Mouse (Mus musculus) G1E (cell line): Measurements from ENCODE around the gene Gusb. TPM values are rescaled to one million over a fixed set of nuclear protein-coding genes. Genes with fewer than 3 reads are reported as not detected.
A peak's percentile ranks its signal among the peaks of the same experiment; 100 is the strongest.

Experiments
- ATAC-seq: 2 replicates; pipeline ENCODE4 v1.8.0; 2016; ENCODE audit warnings: mild to moderate bottlenecking; ENCODE audit not compliant: insufficient number of reproducible peaks, poor library complexity, low FRiP score, severe bottlenecking; ENCODE audit errors: extremely low read depth
- DNase-seq: peaks from one replicate; pipeline ENCODE4 v3.0.0; 2012; ENCODE audit warnings: low spot score
- H3K27me3 ChIP-seq: 2 replicates; pipeline ENCODE4 v1.6.1; 2012; ENCODE audit warnings: mild to moderate bottlenecking, low read length, inconsistent platforms; ENCODE audit not compliant: insufficient read depth
- H3K36me3 ChIP-seq: replicated peaks from 2 replicates; pipeline ENCODE3; 2012; ENCODE audit warnings: mild to moderate bottlenecking, inconsistent platforms
- H3K4me1 ChIP-seq: 2 replicates; pipeline ENCODE4 v1.6.1; 2012; ENCODE audit warnings: low read depth, low read length, inconsistent platforms, mixed read lengths; ENCODE audit not compliant: insufficient read depth
- H3K4me3 ChIP-seq: 2 replicates; pipeline ENCODE4 v1.5.1; 2012; ENCODE audit warnings: low read depth, mild to moderate bottlenecking, inconsistent platforms, low read length, moderate library complexity, mixed read lengths
- H3K9me3 ChIP-seq: replicated peaks from 2 replicates; pipeline ENCODE4 v1.6.1; 2012; ENCODE audit warnings: inconsistent platforms
- CTCF ChIP-seq: IDR thresholded peaks from 2 replicates; pipeline ENCODE4 v1.5.1; 2012; ENCODE audit warnings: low read depth, low read length, inconsistent platforms, mixed read lengths
- GATA1 ChIP-seq: IDR thresholded peaks from 2 replicates; pipeline ENCODE4 v1.6.1; 2012; ENCODE audit warnings: borderline replicate concordance, low read length, inconsistent platforms, mixed read lengths
- GATA2 ChIP-seq: IDR thresholded peaks from 2 replicates; pipeline ENCODE4 v1.6.1; 2012; ENCODE audit warnings: low read depth, low read length, inconsistent platforms, borderline replicate concordance
- POLR2AphosphoS5 ChIP-seq: IDR thresholded peaks from 2 replicates; pipeline ENCODE4 v1.6.1; 2012; ENCODE audit warnings: low read depth, low read length, inconsistent platforms; ENCODE audit not compliant: insufficient replicate concordance
- TAL1 ChIP-seq: conservative IDR thresholded peaks from 2 replicates; pipeline ENCODE4 v1.6.1; 2012; ENCODE audit warnings: low read depth, low read length, inconsistent platforms, mixed read lengths
- polyA plus RNA-seq: library from polyadenylated mRNA; stranded (reverse); fragments of >175 nt; gene quantifications from 2 replicates; pipeline ENCODE4 v1.2.3, GENCODE M21; 2012
- total RNA-seq, 2 experiments: library from RNA; stranded (forward) in 1 of 2; stranded (reverse) in 1 of 2; fragments of 200-1000 nt in 1 of 2; fragments of >200 nt in 1 of 2; fragmentation: Nextera tagmentation in 1 of 2; gene quantifications; 2 replicates each; pipeline ENCODE4 v1.2.3; 2014 to 2017

Gusb gene
- total RNA-seq (2014; fragmentation: Nextera tagmentation), result 53.6 and 54.1 TPM in 2 replicates
- total RNA-seq (2017), result 68.0 and 74.6 TPM in 2 replicates
- polyA plus RNA-seq, result 19.5 and 21.9 TPM in 2 replicates

- Histone ChIP-seq H3K9me3 (peaks cover 5% of the 10 kb centered on the region), H3K27me3 (no peaks in the 10 kb centered on the region), H3K36me3 (peaks cover 41% of the 10 kb centered on the region), H3K4me1 (peaks cover 54% of the 10 kb centered on the region), H3K4me3 (peak within 1 kb of the TSS; percentile 81)
- DNase-seq (peak; percentile 71), ATAC-seq (peak; percentile 82)
- no peak for TF ChIP-seq TAL1
- TF ChIP-seq CTCF, result no peak
- TF ChIP-seq GATA2, result no peak
- no peak for TF ChIP-seq GATA1
- no peak for TF ChIP-seq POLR2AphosphoS5
Measured at GRCm38 (mm10) chr5:130002301-130003146, at the start of gene Gusb. Gene Gusb, minus strand, starts transcription at chr5:130003049.

DNA sequence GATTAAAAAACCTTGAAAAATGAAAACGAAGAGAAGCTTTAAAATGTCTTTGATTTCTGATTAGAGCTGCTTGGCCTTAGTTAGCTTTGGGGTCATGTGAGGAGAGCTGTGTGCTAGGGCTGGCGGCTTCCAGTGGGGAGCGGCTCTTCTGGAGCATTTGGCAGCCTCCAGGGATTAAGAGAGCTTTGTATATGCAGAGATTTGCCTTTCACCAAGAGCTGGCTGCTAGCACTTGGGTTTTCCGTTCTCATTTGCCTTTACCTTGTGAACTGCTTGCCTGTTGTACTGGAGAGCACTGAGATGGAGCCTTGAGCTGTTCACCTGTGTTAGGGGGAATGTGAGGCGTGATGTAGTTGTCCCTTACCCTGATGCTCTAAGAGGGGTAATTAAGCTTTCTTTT, 49.7 kb upstream of the Gusb start:
- no peak for ATAC-seq
- H3K4me3 ChIP-seq, result no peak overlapping the region
- peaks cover 78% of the 10 kb centered on the region for H3K36me3 ChIP-seq
- no peak for DNase-seq
- TF ChIP-seq TAL1, result no peak
- no peak for TF ChIP-seq GATA1
- TF ChIP-seq POLR2AphosphoS5, result no peak
- no peak for TF ChIP-seq CTCF
- no peak for TF ChIP-seq GATA2
- no peaks in the 10 kb centered on the region for H3K27me3 ChIP-seq
- H3K4me1 ChIP-seq, result peaks cover 7% of the 10 kb centered on the region
- H3K9me3 ChIP-seq, result no peaks in the 10 kb centered on the region

DNA sequence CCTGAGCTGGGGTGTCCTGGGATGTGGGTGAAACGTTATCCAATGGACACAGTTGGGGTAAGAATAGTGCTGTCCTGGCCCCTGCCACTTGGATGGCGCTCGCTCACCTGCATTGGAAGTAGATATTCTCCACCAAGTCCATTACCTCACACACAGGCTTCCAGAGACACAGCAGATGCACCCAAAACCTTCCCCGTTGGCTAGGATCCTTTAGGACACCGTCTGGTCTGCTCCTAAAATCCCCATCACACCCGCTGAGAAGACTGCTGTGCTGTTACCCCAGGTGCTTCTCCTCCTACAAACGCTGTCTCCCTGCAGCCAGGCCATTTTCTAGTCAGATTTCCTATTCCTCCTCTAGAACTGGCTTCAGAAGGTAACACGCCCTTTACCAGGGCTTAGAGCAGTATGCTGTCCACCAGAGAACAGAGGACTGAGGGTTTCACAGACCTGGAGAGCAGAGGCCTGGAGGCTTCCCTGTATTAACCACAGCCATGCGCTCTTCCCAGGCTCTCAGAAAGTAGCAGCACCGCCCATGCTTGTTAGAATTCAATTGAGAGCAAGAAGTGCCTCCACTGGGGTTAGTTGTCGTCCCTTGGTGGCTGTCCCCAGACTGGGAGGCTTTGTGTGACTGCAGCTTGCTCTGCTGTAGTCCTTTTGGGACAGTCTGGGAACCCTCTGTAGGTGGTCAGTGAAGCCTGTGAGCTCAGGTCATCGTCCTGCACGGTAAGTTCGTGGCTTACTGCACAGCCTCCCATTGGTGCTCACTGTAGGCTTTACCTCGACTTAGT, 48.4 kb upstream of the Gusb start:
- no peak for TF ChIP-seq POLR2AphosphoS5
- TF ChIP-seq GATA2, result no peak
- TF ChIP-seq TAL1, result no peak
- no peak for TF ChIP-seq CTCF
- TF ChIP-seq GATA1, result no peak
- ATAC-seq (no peak), DNase-seq (no peak)
- Histone ChIP-seq H3K4me3 (no peak overlapping the region), H3K27me3 (no peaks in the 10 kb centered on the region), H3K9me3 (no peaks in the 10 kb centered on the region), H3K4me1 (peaks cover 5% of the 10 kb centered on the region), H3K36me3 (peaks cover 86% of the 10 kb centered on the region)

DNA sequence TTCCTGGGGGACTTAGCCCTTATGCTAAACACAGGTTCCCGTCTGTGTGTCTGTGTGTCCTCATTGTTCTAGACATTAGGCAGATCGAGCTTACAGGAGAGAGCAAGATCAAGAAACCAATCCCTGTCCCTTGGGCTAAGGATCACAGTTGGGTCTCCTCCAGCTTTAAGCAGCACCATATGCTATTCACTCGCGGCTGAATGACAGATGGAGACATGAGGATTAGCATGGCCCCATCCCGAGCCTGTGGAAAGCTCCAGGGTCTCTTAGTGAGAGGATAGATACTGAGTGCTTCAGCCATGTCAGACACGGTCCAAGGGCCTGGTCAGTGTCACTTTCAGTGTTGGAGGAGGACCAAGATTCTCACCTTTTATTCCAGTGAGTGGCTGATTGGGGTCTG, 47.6 kb upstream of the Gusb start:
- H3K4me1 ChIP-seq, result peaks cover 1% of the 10 kb centered on the region; the same call in 1 of the 2 replicates
- H3K27me3 ChIP-seq, result no peaks in the 10 kb centered on the region
- DNase-seq (no peak), ATAC-seq (no peak)
- no peak overlapping the region for H3K4me3 ChIP-seq
- no peaks in the 10 kb centered on the region for H3K9me3 ChIP-seq
- TF ChIP-seq TAL1, result no peak
- TF ChIP-seq GATA1, result no peak
- TF ChIP-seq GATA2, result no peak
- TF ChIP-seq POLR2AphosphoS5, result no peak
- no peak for TF ChIP-seq CTCF
- H3K36me3 ChIP-seq, result peaks cover 89% of the 10 kb centered on the region

DNA sequence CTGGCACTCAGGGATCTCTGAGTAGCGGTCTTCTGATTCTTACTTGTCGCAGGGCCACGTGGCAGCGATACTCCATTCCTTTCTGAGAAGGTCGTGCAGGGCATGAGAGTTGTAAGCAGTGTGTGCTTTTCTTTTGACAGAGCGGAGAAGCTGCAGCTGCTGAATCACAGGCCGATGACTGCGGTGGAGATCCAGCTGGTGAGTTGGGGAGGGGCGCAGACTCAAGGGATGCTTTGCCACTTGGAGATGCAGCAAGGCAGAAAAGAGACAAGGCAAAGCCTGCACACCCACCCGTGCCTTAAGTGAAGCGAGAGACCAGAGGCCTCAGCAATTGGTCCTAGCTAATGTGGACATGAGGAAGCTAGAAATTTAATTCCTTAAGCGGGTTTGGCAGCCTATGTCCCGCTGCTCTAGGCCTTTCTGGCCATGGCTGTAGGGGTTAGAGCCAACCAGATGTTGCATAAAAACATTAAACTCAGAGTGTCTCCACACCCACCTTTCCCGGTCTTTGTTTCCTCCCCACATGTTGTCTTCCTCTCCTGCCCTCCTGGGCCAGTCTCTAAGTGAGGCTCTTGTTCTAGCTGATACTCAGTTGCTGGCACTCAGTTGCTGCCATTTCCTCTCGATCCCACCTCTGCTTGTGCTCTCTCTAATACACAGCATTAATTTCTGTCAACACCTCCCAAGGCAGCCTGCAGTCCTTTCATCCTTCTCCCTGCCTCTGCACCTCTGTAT, 46.1 kb upstream of the Gusb start:
- no peak for DNase-seq
- H3K4me3 ChIP-seq, result no peak overlapping the region
- peaks cover 90% of the 10 kb centered on the region for H3K36me3 ChIP-seq
- H3K4me1 ChIP-seq, result no peaks in the 10 kb centered on the region
- H3K9me3 ChIP-seq, result no peaks in the 10 kb centered on the region
- no peak for TF ChIP-seq CTCF
- no peak for TF ChIP-seq GATA2
- TF ChIP-seq POLR2AphosphoS5, result no peak
- no peak for TF ChIP-seq GATA1
- TF ChIP-seq TAL1, result no peak
- no peaks in the 10 kb centered on the region for H3K27me3 ChIP-seq
- no peak for ATAC-seq

- Histone ChIP-seq H3K9me3 (no peaks in the 10 kb centered on the region), H3K36me3 (peaks cover 93% of the 10 kb centered on the region), H3K4me1 (no peaks in the 10 kb centered on the region), H3K4me3 (no peak overlapping the region), H3K27me3 (no peaks in the 10 kb centered on the region)
- TF ChIP-seq GATA2 (no peak), CTCF (peak; percentile 48; the same call in 1 of the 2 replicates)
- ATAC-seq (no peak), DNase-seq (no peak)
Measured at GRCm38 (mm10) chr5:130047013-130047412, 44.2 kb upstream of the Gusb start.
